Mouse (Mus musculus): ENCODE measurements at regions not wholly inside any gene's neighbourhood (a gene's known extent, or its start where the extent isn't known, plus 50 kb on each side); places are given as distances from the start of the nearest gene placed in this dataset.

DNA sequence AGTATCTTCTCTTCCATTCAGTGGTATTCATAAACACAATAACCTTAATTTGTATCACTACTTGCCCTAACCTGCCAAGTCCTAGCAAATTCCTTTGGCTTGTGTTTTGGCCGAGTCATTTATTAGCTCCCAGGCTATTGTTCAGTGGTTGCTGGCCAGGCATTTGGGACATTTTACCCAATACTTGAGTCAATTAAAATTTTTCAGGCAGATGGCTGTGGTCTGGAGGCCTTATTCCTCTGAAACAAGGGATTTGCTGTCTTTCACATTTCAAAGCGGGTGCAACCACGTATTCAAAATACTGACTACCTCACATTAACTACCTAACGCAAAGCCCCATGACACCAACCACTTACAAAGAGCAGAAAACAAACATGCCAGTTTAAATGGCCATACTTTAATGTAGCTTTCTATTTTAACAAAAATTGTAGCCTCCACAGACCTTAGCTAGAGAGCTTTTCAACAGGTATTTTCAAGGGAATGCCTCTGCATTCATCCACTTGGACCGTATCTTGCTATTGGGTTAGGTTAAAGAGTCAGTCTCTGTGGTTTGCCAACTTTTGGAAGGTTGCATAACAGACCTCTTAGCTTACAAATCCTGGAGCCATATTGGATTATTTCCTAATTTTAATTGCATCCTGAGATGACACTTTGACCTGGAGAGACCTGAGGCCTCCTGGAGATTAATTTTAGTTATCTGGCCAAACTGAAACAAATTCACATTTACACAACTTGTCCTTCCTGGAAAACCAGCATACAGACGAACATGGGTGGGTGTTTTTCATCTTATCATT is 224.7 kb upstream of the Fam241a start:
- Histone ChIP-seq H3K4me2 (ENCODE audit: low read depth, low read length, poor library complexity, severe bottlenecking) (no peak overlapping the region), H3K4me3 (ENCODE audit: low read depth, low read length) (no peak overlapping the region), H3K27ac (ENCODE audit: low read depth, low read length) (no peak overlapping the region), H3K4me1 (ENCODE audit: insufficient read depth, low read length) (no peaks in the 10 kb centered on the region), H3K27me3 (ENCODE audit: insufficient read depth, low read length) (no peaks in the 10 kb centered on the region), H3K9me3 (ENCODE audit: low read length) (no peaks in the 10 kb centered on the region), H3K9ac (replicated peaks; ENCODE audit: low read length, poor library complexity, severe bottlenecking) (no peak overlapping the region), H3K36me3 (ENCODE audit: insufficient read depth, low read length) (no peaks in the 10 kb centered on the region)
- ATAC-seq (ENCODE audit: low FRiP score) = no peak
- no peak for DNase-seq (ENCODE audit: low spot score)
- WGBS = 84% methylated on average over 6 of the region's 6 CpGs
- no peak for TF ChIP-seq CTCF (IDR thresholded peaks at IDR 0.05)

DNA sequence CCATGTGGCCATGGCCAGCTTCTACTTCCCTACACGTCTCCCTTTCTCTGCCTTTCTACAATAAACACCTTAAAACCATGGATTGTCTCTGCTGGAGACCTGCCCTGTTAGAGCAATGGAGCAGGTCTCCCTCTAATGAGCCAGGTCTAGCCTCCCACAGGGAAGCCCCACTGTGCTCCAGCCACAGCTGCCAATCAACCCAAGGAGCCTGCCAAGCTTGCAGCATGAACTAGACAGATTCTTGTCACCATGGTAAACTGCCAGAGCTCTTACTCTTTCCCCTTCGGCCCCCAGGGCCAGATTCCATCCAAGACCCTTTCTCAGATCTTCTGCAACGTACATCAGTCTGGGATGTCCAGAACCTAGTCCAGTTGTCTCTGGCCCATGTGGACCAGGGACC is 217.1 kb upstream of the Fam241a start:
- DNase-seq (ENCODE audit: low spot score) (no peak), ATAC-seq (ENCODE audit: low FRiP score) (no peak)
- Histone ChIP-seq H3K9ac (replicated peaks; ENCODE audit: low read length, poor library complexity, severe bottlenecking) (no peak overlapping the region), H3K4me3 (ENCODE audit: low read depth, low read length) (no peak overlapping the region), H3K27me3 (ENCODE audit: insufficient read depth, low read length) (no peaks in the 10 kb centered on the region), H3K9me3 (ENCODE audit: low read length) (no peaks in the 10 kb centered on the region), H3K4me1 (ENCODE audit: insufficient read depth, low read length) (no peaks in the 10 kb centered on the region), H3K36me3 (ENCODE audit: insufficient read depth, low read length) (no peaks in the 10 kb centered on the region), H3K27ac (ENCODE audit: low read depth, low read length) (no peak overlapping the region), H3K4me2 (ENCODE audit: low read depth, low read length, poor library complexity, severe bottlenecking) (no peak overlapping the region)
- WGBS = 49% methylated on average over 3 of the region's 3 CpGs
- TF ChIP-seq CTCF (IDR thresholded peaks at IDR 0.05) = no peak

DNA sequence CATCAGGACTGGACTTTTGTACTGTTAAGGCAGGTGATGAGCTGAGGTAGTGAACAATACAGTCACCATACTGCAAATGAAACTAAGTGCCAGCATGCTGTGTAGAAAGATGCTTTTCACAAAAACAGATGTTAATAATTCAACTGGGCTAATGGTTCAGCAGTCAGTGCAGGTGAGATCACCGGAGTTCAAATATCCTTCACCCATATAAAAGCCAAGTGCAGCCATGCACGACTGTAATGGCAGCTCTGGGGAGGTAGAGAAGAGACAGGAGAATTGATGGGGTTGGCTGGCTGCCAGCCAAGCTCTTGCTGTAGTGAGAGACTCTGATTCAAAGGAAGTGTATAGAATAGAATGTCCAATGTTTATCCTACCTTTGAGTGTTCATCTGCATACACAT is 214.3 kb upstream of the Fam241a start:
- DNase-seq (ENCODE audit: low spot score) = no peak
- TF ChIP-seq CTCF (IDR thresholded peaks at IDR 0.05) = no peak
- H3K4me1 ChIP-seq (ENCODE audit: insufficient read depth, low read length) = no peaks in the 10 kb centered on the region
- H3K27ac ChIP-seq (ENCODE audit: low read depth, low read length) = no peak overlapping the region
- no peaks in the 10 kb centered on the region for H3K36me3 ChIP-seq (ENCODE audit: insufficient read depth, low read length)
- H3K27me3 ChIP-seq (ENCODE audit: insufficient read depth, low read length) = no peaks in the 10 kb centered on the region
- H3K9ac ChIP-seq (replicated peaks; ENCODE audit: low read length, poor library complexity, severe bottlenecking) = no peak overlapping the region
- no peak for ATAC-seq (ENCODE audit: low FRiP score)
- no peak overlapping the region for H3K4me2 ChIP-seq (ENCODE audit: low read depth, low read length, poor library complexity, severe bottlenecking)
- no peaks in the 10 kb centered on the region for H3K9me3 ChIP-seq (ENCODE audit: low read length)
- whole genome bisulfite sequencing = 72% methylated on average over 2 of the region's 2 CpGs
- no peak overlapping the region for H3K4me3 ChIP-seq (ENCODE audit: low read depth, low read length)

DNA sequence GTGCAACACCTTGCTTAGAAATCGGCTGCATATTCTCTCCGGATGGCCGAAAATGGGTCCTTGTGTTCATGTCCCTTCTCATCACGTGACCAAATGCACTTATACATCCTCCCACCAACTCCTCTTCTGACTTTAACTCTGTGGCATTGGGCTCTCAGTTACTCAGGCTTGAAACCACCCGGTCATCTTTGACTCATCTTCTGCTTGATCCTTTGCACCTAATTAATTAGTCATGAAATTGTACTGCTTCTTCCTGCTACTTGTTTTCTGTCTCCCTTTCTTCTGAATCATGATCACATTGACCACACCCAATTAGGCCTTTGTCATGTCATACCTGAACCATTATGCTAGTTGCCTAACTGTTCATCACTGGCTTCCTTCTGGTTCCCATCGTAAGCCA is 208.4 kb upstream of the Fam241a start:
- H3K4me1 ChIP-seq (ENCODE audit: insufficient read depth, low read length) = no peaks in the 10 kb centered on the region
- no peak overlapping the region for H3K4me2 ChIP-seq (ENCODE audit: low read depth, low read length, poor library complexity, severe bottlenecking)
- TF ChIP-seq CTCF (IDR thresholded peaks at IDR 0.05) = no peak
- WGBS = 93% methylated on average over 6 of the region's 6 CpGs
- H3K4me3 ChIP-seq (ENCODE audit: low read depth, low read length) = no peak overlapping the region
- ATAC-seq (ENCODE audit: low FRiP score) = no peak
- H3K9me3 ChIP-seq (ENCODE audit: low read length) = no peaks in the 10 kb centered on the region
- no peaks in the 10 kb centered on the region for H3K27me3 ChIP-seq (ENCODE audit: insufficient read depth, low read length)
- DNase-seq (ENCODE audit: low spot score) = no peak
- no peaks in the 10 kb centered on the region for H3K36me3 ChIP-seq (ENCODE audit: insufficient read depth, low read length)
- H3K27ac ChIP-seq (ENCODE audit: low read depth, low read length) = no peak overlapping the region
- H3K9ac ChIP-seq (replicated peaks; ENCODE audit: low read length, poor library complexity, severe bottlenecking) = no peak overlapping the region

DNA sequence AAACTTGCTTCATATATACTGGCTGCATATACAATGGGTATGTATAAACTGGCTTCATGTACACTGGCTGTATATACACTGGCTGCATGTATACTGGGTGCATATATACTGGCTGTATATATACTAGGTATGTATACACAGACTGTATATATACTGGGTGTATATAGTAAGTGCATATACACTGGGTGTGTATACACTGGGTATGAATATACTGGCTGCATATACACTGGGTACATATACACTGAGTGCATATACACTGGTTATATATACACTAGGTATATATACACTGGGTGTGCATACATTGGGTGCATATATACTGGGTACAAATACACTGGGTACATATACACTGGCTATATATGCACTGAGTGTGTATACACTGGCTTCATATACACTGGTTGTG is 196.9 kb upstream of the Fam241a start:
- no peak overlapping the region for H3K27ac ChIP-seq (ENCODE audit: low read depth, low read length)
- no peak for DNase-seq (ENCODE audit: low spot score)
- no peak for TF ChIP-seq CTCF (IDR thresholded peaks at IDR 0.05)
- H3K27me3 ChIP-seq (ENCODE audit: insufficient read depth, low read length) = no peaks in the 10 kb centered on the region
- no peaks in the 10 kb centered on the region for H3K9me3 ChIP-seq (ENCODE audit: low read length)
- H3K4me3 ChIP-seq (ENCODE audit: low read depth, low read length) = no peak overlapping the region
- ATAC-seq (ENCODE audit: low FRiP score) = peak; percentile 27; the same call in 1 of the 2 replicates
- H3K4me1 ChIP-seq (ENCODE audit: insufficient read depth, low read length) = no peaks in the 10 kb centered on the region
- H3K4me2 ChIP-seq (ENCODE audit: low read depth, low read length, poor library complexity, severe bottlenecking) = no peak overlapping the region
- no peak overlapping the region for H3K9ac ChIP-seq (replicated peaks; ENCODE audit: low read length, poor library complexity, severe bottlenecking)
- H3K36me3 ChIP-seq (ENCODE audit: insufficient read depth, low read length) = no peaks in the 10 kb centered on the region

DNA sequence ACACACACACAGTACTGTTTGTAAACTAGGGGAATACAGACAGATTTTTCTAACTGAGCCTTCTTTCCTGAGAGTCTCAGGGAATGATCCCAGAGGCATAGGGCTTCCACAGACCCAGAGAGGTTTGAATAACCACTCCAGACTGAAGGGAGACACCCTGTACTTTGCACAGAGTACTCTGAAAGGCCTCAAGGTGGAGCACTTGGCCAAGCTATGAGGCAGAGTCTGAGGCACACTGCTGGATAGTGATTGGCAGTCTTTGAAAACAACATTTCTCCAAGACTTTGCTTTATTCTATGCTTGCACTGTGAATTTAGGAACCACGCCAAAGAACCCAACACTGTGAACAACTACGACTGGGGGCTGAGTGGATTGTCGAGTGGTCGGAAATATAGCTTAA is 192.1 kb upstream of the Fam241a start:
- H3K27ac ChIP-seq (ENCODE audit: low read depth, low read length) = no peak overlapping the region

More for the DNA sequence above, 192.1 kb upstream of the Fam241a start:
- peak; percentile 86 for TF ChIP-seq CTCF (IDR thresholded peaks at IDR 0.05)
- DNase-seq (ENCODE audit: low spot score) (peak; percentile 81), ATAC-seq (ENCODE audit: low FRiP score) (peak; percentile 76; the same call in 1 of the 2 replicates)
- H3K27me3 ChIP-seq (ENCODE audit: insufficient read depth, low read length) = no peaks in the 10 kb centered on the region
- no peak overlapping the region for H3K9ac ChIP-seq (replicated peaks; ENCODE audit: low read length, poor library complexity, severe bottlenecking)
- no peaks in the 10 kb centered on the region for H3K4me1 ChIP-seq (ENCODE audit: insufficient read depth, low read length)
- WGBS = 40% methylated on average over 4 of the region's 4 CpGs
- H3K36me3 ChIP-seq (ENCODE audit: insufficient read depth, low read length) = no peaks in the 10 kb centered on the region
- H3K4me2 ChIP-seq (ENCODE audit: low read depth, low read length, poor library complexity, severe bottlenecking) = no peak overlapping the region
- H3K4me3 ChIP-seq (ENCODE audit: low read depth, low read length) = no peak overlapping the region
- H3K9me3 ChIP-seq (ENCODE audit: low read length) = no peaks in the 10 kb centered on the region
